Mouse (Mus musculus) G1E (cell line): ENCODE data around the gene Zbtb46.

Experiments used
- CTCF ChIP-seq: IDR thresholded peaks from 2 replicates; pipeline ENCODE4 v1.5.1; 2012; ENCODE audit warnings: low read depth, low read length, inconsistent platforms, mixed read lengths
- GATA1 ChIP-seq: IDR thresholded peaks from 2 replicates; pipeline ENCODE4 v1.6.1; 2012; ENCODE audit warnings: borderline replicate concordance, low read length, inconsistent platforms, mixed read lengths
- POLR2AphosphoS5 ChIP-seq: IDR thresholded peaks from 2 replicates; pipeline ENCODE4 v1.6.1; 2012; ENCODE audit warnings: low read depth, low read length, inconsistent platforms; ENCODE audit not compliant: insufficient replicate concordance
- TAL1 ChIP-seq: conservative IDR thresholded peaks from 2 replicates; pipeline ENCODE4 v1.6.1; 2012; ENCODE audit warnings: low read depth, low read length, inconsistent platforms, mixed read lengths

GRCm38 (mm10) chr2:181419359-181419758, 39.9 kb downstream of the Zbtb46 start:
- TF ChIP-seq CTCF: no peak
- no peak for TF ChIP-seq TAL1
- TF ChIP-seq POLR2AphosphoS5: no peak
- TF ChIP-seq GATA1: no peak
